In the genomic region with DNA sequence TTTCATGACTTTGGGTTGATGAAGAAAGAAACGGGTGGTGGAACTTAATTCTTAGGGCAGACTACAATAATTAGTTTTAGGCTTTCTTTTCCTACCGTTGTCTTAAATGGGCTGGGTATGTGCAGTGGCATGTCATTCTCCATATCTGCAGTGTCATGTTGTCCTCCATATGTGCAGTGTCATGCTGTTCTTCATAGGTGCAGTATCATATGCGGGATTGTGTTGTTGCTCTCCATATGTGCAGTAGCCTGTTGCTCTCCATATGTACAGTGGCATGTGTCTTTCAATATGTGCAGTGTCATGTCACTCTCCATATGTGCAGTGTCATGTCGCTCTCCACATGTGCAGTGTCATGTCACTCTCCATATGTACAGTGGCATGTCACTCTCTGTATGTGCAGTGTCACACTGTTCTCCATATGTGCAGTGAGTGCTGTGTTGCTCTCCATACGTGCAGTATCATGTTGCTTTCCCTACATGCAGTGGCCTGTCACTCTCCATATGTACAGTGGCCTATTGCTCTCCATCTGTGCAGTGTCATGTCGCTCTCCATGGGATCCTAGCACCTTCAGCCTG, we compare ENCODE assay signal across 1 mouse cellular context.
TF ChIP-seq lines count a peak whose summit lies in the region.

No protein-coding gene starts in this region.

TF ChIP-seq in MEL, 35 proteins besides CTCF, POLR2A, EP300 and RAD21:
- TF ChIP-seq MYC (IDR thresholded peaks at IDR 0.05; ENCODE audit: low read depth, low read length) (no peak), POLR2AphosphoS5 (IDR thresholded peaks at IDR 0.05; ENCODE audit: borderline replicate concordance, low read depth, low read length) (0 out of 2 replicates have a peak, but pooled peaks have one; percentile 56)
